Comparison of ENCODE assay signal across 24 mouse cellular contexts in genomic region chr15:96515620-96516019, GRCm38 (mm10). TPM values are rescaled to one million over a fixed set of nuclear protein-coding genes. Genes with fewer than 3 reads are reported as not detected.
A peak's percentile ranks its signal among the peaks of the same experiment; 100 is the strongest.
DNase-seq lines count a peak whose midpoint lies in the region; ATAC-seq and TF ChIP-seq lines count a peak whose summit lies in the region.
"Had no signal": no experiment of that assay in that cellular context is flagged by ENCODE, and none has a peak within 500 bp of the region (broad histone marks: within the 10 kb centered on the region; RNA-seq: fewer than 3 reads in every experiment).

No protein-coding gene starts in this region.

- no peak overlapping the region for H3K9ac ChIP-seq in lung, embryonic 16.5 days (ENCODE audit: low read length)
- H3K9ac ChIP-seq in CH12.LX (ENCODE audit: insufficient read depth, low read depth): no peak overlapping the region
- H3K9ac ChIP-seq: embryonic facial prominence, embryonic 13.5 days; hindbrain, embryonic 14.5 days; midbrain, embryonic 15.5 days; neural tube, embryonic 15.5 days had no signal

- H3K4me1 ChIP-seq in lung, embryonic 16.5 days (replicated peaks; ENCODE audit: control insufficient read depth, insufficient read depth, low read length): peaks cover 2% of the 10 kb centered on the region; the same call in 1 of the 2 replicates
- H3K4me1 ChIP-seq in CH12.LX (ENCODE audit: control insufficient read depth in 1 of 2, insufficient read depth in 2 of 2): peaks cover 0 to 14% of the 10 kb centered on the region in 2 experiments; a peak in 2 of 4 replicates
- H3K4me1 ChIP-seq: embryonic facial prominence, embryonic 13.5 days; midbrain, embryonic 10.5 days; midbrain, embryonic 15.5 days; neural tube, embryonic 15.5 days had no signal

- TF ChIP-seq POLR2A in CH12.LX (IDR thresholded peaks at IDR 0.05; ENCODE audit: low read depth, low read length): no peak

- in situ Hi-C loops in CH12.LX (cut with MboI; ENCODE audit: low pct_ligation_motif_present, low pct_unique_long_range_greater_than_20kb, low sequenced_read_pairs): no loop called here

- TF ChIP-seq RAD21 in CH12.LX (IDR thresholded peaks at IDR 0.05; ENCODE audit: low read depth, low read length): no peak

- H3K36me3 ChIP-seq in lung, embryonic 16.5 days (ENCODE audit: control insufficient read depth, insufficient read depth, low read length): no peaks in the 10 kb centered on the region
- no peaks in the 10 kb centered on the region for H3K36me3 ChIP-seq in CH12.LX (replicated peaks in 1 of 2; ENCODE audit: control insufficient read depth in 1 of 2, insufficient read depth in 1 of 2, low read length in 1 of 2)
- H3K36me3 ChIP-seq: embryonic facial prominence, embryonic 13.5 days; G1E; heart, embryonic 13.5 days; midbrain, embryonic 10.5 days; midbrain, embryonic 15.5 days; neural tube, embryonic 15.5 days had no signal

- ATAC-seq in lung, embryonic 16.5 days (ENCODE audit: low read depth): peak; percentile 78
- peak; percentile 60 for ATAC-seq in common myeloid progenitor, adult 5-6 weeks (replicated peaks; ENCODE audit: low read depth, poor library complexity, severe bottlenecking)
- ATAC-seq: forebrain, embryonic 16.5 days; intestine, postnatal 0 days; midbrain, embryonic 15.5 days had no signal

- intact Hi-C loops in left cerebral cortex, postnatal 14 days (cut with DNase I): no loop called here

- dilution Hi-C loops in CH12.LX (cut with MboI; ENCODE audit: extremely low pct_ligation_motif_present, extremely low pct_unique_long_range_greater_than_20kb, low sequenced_read_pairs): no loop called here

- no peaks in the 10 kb centered on the region for H3K79me2 ChIP-seq in CH12.LX (replicated peaks; ENCODE audit: control insufficient read depth, extremely low read depth, insufficient read depth, poor library complexity, severe bottlenecking)

- H3K9me3 ChIP-seq in lung, embryonic 16.5 days (ENCODE audit: control insufficient read depth, low read length): no peaks in the 10 kb centered on the region
- H3K9me3 ChIP-seq in CH12.LX (replicated peaks; ENCODE audit: low read length): no peaks in the 10 kb centered on the region
- H3K9me3 ChIP-seq: embryonic facial prominence, embryonic 13.5 days; heart, embryonic 13.5 days; midbrain, embryonic 10.5 days; midbrain, embryonic 15.5 days; neural tube, embryonic 15.5 days had no signal

- no peak overlapping the region for H3K4me3 ChIP-seq in lung, embryonic 16.5 days (ENCODE audit: low read length)
- H3K4me3 ChIP-seq in CH12.LX (replicated peaks in 1 of 3; ENCODE audit: low read depth in 2 of 3, low read length in 2 of 3, poor library complexity in 1 of 3): no peak overlapping the region
- H3K4me3 ChIP-seq: embryonic facial prominence, embryonic 13.5 days; heart, adult 2 months; heart, embryonic 13.5 days; midbrain, embryonic 10.5 days; midbrain, embryonic 15.5 days; neural tube, embryonic 15.5 days had no signal

- H3K27ac ChIP-seq in lung, embryonic 16.5 days (ENCODE audit: low read length): no peak overlapping the region
- H3K27ac ChIP-seq in CH12.LX (ENCODE audit: insufficient read depth, low read depth): no peak overlapping the region
- H3K27ac ChIP-seq: embryonic facial prominence, embryonic 13.5 days; heart, adult 2 months; heart, embryonic 13.5 days; hindbrain, embryonic 14.5 days; macrophage; midbrain, embryonic 10.5 days; midbrain, embryonic 15.5 days; neural tube, embryonic 15.5 days had no signal

- 37% methylated on average over 2 of the region's 2 CpGs for WGBS in lung, embryonic 16.5 days

- no peak overlapping the region for H3K4me2 ChIP-seq in lung, embryonic 16.5 days (ENCODE audit: low read depth, low read length)
- H3K4me2 ChIP-seq in CH12.LX (ENCODE audit: insufficient read depth, low read depth, poor library complexity, severe bottlenecking): no peak overlapping the region
- H3K4me2 ChIP-seq: embryonic facial prominence, embryonic 13.5 days; heart, embryonic 13.5 days; hindbrain, embryonic 14.5 days; midbrain, embryonic 15.5 days; neural tube, embryonic 15.5 days had no signal

- no peak for TF ChIP-seq CTCF in CH12.LX (conservative IDR thresholded peaks at IDR 0.05 in 1 of 2, IDR thresholded peaks at IDR 0.05 in 1 of 2; ENCODE audit: low read depth in 2 of 2, low read length in 2 of 2)

- TF ChIP-seq EP300 in CH12.LX (IDR thresholded peaks at IDR 0.05; ENCODE audit: low read length): no peak

- DNase-seq in lung, postnatal 36 days: no peak
- DNase-seq in CH12.LX (ENCODE audit: extremely low read depth): no peak
- peak; percentile 28 for DNase-seq in retina, postnatal 7 days (ENCODE audit: low read depth, low spot score)
- no peak for DNase-seq in left cerebral cortex, postnatal 14 days (ENCODE audit: low spot score in 2 of 2)
- DNase-seq: adrenal gland, postnatal 25 days; cerebellum, adult 11-12 months; cerebellum, adult 9-11 months; heart, adult 2 months; heart, postnatal 10 days; kidney, adult 9 months; kidney, postnatal 10 days; right cerebral cortex, postnatal 14 days had no signal

- no peaks in the 10 kb centered on the region for H3K27me3 ChIP-seq in lung, embryonic 16.5 days (ENCODE audit: control insufficient read depth, insufficient read depth, low read depth, low read length)
- no peaks in the 10 kb centered on the region for H3K27me3 ChIP-seq in CH12.LX (replicated peaks)
- H3K27me3 ChIP-seq: embryonic facial prominence, embryonic 13.5 days; heart, embryonic 13.5 days; midbrain, embryonic 15.5 days; neural tube, embryonic 15.5 days had no signal

TF ChIP-seq in CH12.LX, 34 proteins besides CTCF, POLR2A, EP300 and RAD21:
- no peak for TF ChIP-seq ETS1 (conservative IDR thresholded peaks at IDR 0.05; ENCODE audit: low read depth, low read length)
- no peak for TF ChIP-seq MEF2A (IDR thresholded peaks at IDR 0.05; ENCODE audit: borderline replicate concordance, low read depth, low read length)
- peak; percentile 41; the same call in 1 of the 2 replicates for TF ChIP-seq ZNF384 (IDR thresholded peaks at IDR 0.05; ENCODE audit: low read depth, low read length)
- TF ChIP-seq KAT2A (IDR thresholded peaks at IDR 0.05; ENCODE audit: insufficient replicate concordance, low read length): no peak
- TF ChIP-seq MAX (IDR thresholded peaks at IDR 0.05; ENCODE audit: low read length): no peak
- no peak for TF ChIP-seq SMC3 (IDR thresholded peaks at IDR 0.05; ENCODE audit: low read depth, low read length)
- TF ChIP-seq IRF4 (IDR thresholded peaks at IDR 0.05; ENCODE audit: low read depth, low read length): no peak
TF ChIP-seq in CH12.LX: peak in this region for 1.

RNA-seq across cellular contexts. Expression of gene Scaf11, which starts 55.0 kb away (rescaled TPM):
- polyA plus RNA-seq in lung, embryonic 16.5 days (2015; fragmentation: Nextera tagmentation; extraction: Ambion mirVana): 79.5 and 88.8 TPM in 2 replicates
- 57.2 and 63.9 TPM in 2 replicates for total RNA-seq in CH12.LX (2012; rRNA removed)
- total RNA-seq in CH12.LX (2014; rRNA removed): 59.8 and 66.6 TPM in 2 replicates
- polyA plus RNA-seq in CH12.LX (2012; ENCODE audit: insufficient read length, low read depth): 88.0 and 92.0 TPM in 2 replicates
- total RNA-seq in common myeloid progenitor, adult 5-6 weeks (2017): 138 and 166 TPM in 2 replicates
- total RNA-seq in left cerebral cortex, postnatal 14 days (2021): 10 to 100 TPM; 41.5 to 42.5 TPM
